In genomic region chr13:54457062-54457461, GRCm38 (mm10) we compare ENCODE assay signal across 8 mouse cellular contexts. TPM values are rescaled to one million over a fixed set of nuclear protein-coding genes. Genes with fewer than 3 reads are reported as not detected.
DNase-seq lines count a peak whose midpoint lies in the region; ATAC-seq and TF ChIP-seq lines count a peak whose summit lies in the region.

No protein-coding gene starts in this region.

- H3K27ac ChIP-seq in intestine, postnatal 0 days (ENCODE audit: low read depth, low read length) = no peak overlapping the region
- no peak overlapping the region for H3K27ac ChIP-seq in intestine, embryonic 15.5 days
- H3K27ac ChIP-seq in bone marrow macrophage, adult 2 months (ENCODE audit: insufficient read depth, low read depth, low read length) = no peak overlapping the region
- H3K27ac ChIP-seq in limb, embryonic 10.5 days = no peak overlapping the region

- WGBS in intestine, postnatal 0 days = 48% methylated on average over 2 of the region's 2 CpGs
- WGBS in intestine, embryonic 15.5 days = 73% methylated on average over 2 of the region's 2 CpGs
- WGBS in limb, embryonic 10.5 days = 75% methylated on average over 2 of the region's 2 CpGs

- H3K4me1 ChIP-seq in intestine, postnatal 0 days (replicated peaks; ENCODE audit: control insufficient read depth, insufficient read depth, low read length) = no peaks in the 10 kb centered on the region
- H3K4me1 ChIP-seq in intestine, embryonic 15.5 days (replicated peaks) = no peaks in the 10 kb centered on the region; the same call in 1 of the 2 replicates
- peaks cover 20% of the 10 kb centered on the region for H3K4me1 ChIP-seq in E14TG2a.4 (replicated peaks; ENCODE audit: low read depth, low read length)
- H3K4me1 ChIP-seq in bone marrow macrophage, adult 2 months (ENCODE audit: control insufficient read depth, insufficient read depth, low read length) = no peaks in the 10 kb centered on the region
- no peaks in the 10 kb centered on the region for H3K4me1 ChIP-seq in limb, embryonic 10.5 days

- H3K27me3 ChIP-seq in intestine, postnatal 0 days (replicated peaks; ENCODE audit: control insufficient read depth, insufficient read depth, low read length) = no peaks in the 10 kb centered on the region
- no peaks in the 10 kb centered on the region for H3K27me3 ChIP-seq in intestine, embryonic 15.5 days (replicated peaks)
- H3K27me3 ChIP-seq in E14TG2a.4 (ENCODE audit: insufficient read depth, low read length) = no peaks in the 10 kb centered on the region
- H3K27me3 ChIP-seq in limb, embryonic 10.5 days (ENCODE audit: low read depth, poor library complexity, severe bottlenecking) = no peaks in the 10 kb centered on the region

- H3K4me2 ChIP-seq in intestine, postnatal 0 days (replicated peaks; ENCODE audit: low read depth) = no peak overlapping the region
- H3K4me2 ChIP-seq in intestine, embryonic 15.5 days (replicated peaks) = no peak overlapping the region

- no peaks in the 10 kb centered on the region for H3K9me3 ChIP-seq in intestine, postnatal 0 days (ENCODE audit: control insufficient read depth)
- no peaks in the 10 kb centered on the region for H3K9me3 ChIP-seq in intestine, embryonic 15.5 days
- no peaks in the 10 kb centered on the region for H3K9me3 ChIP-seq in E14TG2a.4 (ENCODE audit: low read length)
- no peaks in the 10 kb centered on the region for H3K9me3 ChIP-seq in limb, embryonic 10.5 days (replicated peaks)

- DNase-seq in lung, postnatal 14 days = peak; percentile 10
- DNase-seq in right cerebral cortex, adult 18-20 months = no peak
- no peak for DNase-seq in heart, adult 18-20 months
- DNase-seq in limb, embryonic 10.5 days (ENCODE audit: low spot score) = no peak

- TF ChIP-seq CTCF in intestine, postnatal 0 days (IDR thresholded peaks at IDR 0.05; ENCODE audit: low read depth) = peak; percentile 75
- TF ChIP-seq CTCF in E14TG2a.4 (conservative IDR thresholded peaks at IDR 0.05; ENCODE audit: low read length) = peak; percentile 57
- 0 out of 2 replicates have a peak, but pooled peaks have one; percentile 17 for TF ChIP-seq CTCF in bone marrow macrophage, adult 2 months (IDR thresholded peaks at IDR 0.05; ENCODE audit: low read depth, low read length)

- no peak for TF ChIP-seq POLR2A in bone marrow macrophage, adult 2 months (IDR thresholded peaks at IDR 0.05; ENCODE audit: borderline replicate concordance, low read depth, low read length)

- H3K36me3 ChIP-seq in intestine, postnatal 0 days (ENCODE audit: control insufficient read depth, insufficient read depth) = peaks cover 53% of the 10 kb centered on the region
- peaks cover 37% of the 10 kb centered on the region for H3K36me3 ChIP-seq in intestine, embryonic 15.5 days
- H3K36me3 ChIP-seq in E14TG2a.4 (ENCODE audit: insufficient read depth, low read length) = peaks cover 78% of the 10 kb centered on the region
- peaks cover 91% of the 10 kb centered on the region for H3K36me3 ChIP-seq in limb, embryonic 10.5 days

- H3K4me3 ChIP-seq in intestine, postnatal 0 days (ENCODE audit: low read depth, low read length) = no peak overlapping the region
- no peak overlapping the region for H3K4me3 ChIP-seq in intestine, embryonic 15.5 days (replicated peaks)
- H3K4me3 ChIP-seq in E14TG2a.4 (replicated peaks; ENCODE audit: low read length) = no peak overlapping the region
- H3K4me3 ChIP-seq in bone marrow macrophage, adult 2 months (ENCODE audit: insufficient read depth, low read length) = no peak overlapping the region
- no peak overlapping the region for H3K4me3 ChIP-seq in limb, embryonic 10.5 days

- no peak overlapping the region for H3K9ac ChIP-seq in intestine, postnatal 0 days (ENCODE audit: low read depth, low read length)
- no peak overlapping the region for H3K9ac ChIP-seq in intestine, embryonic 15.5 days

- no peak; the same call in 1 of the 2 replicates for ATAC-seq in intestine, postnatal 0 days
- no peak for ATAC-seq in intestine, embryonic 15.5 days

RNA-seq across cellular contexts. Expression of gene Thoc3, which starts 11.6 kb away (rescaled TPM):
- 37.8 and 38.5 TPM in 2 replicates for polyA plus RNA-seq in intestine, postnatal 0 days (2015; fragmentation: Nextera tagmentation; extraction: Ambion mirVana)
- polyA plus RNA-seq in intestine, embryonic 15.5 days (2015; fragmentation: Nextera tagmentation; extraction: Ambion mirVana) = 100 and 101 TPM in 2 replicates
- polyA plus RNA-seq in bone marrow macrophage, adult 2 months (2012; ENCODE audit: insufficient read depth, insufficient read length, missing spikeins) = 18.2 and 19.6 TPM in 2 replicates
- total RNA-seq in heart, adult 18-20 months (2021) = 10 to 100 TPM; 21.4 to 21.8 TPM
- polyA plus RNA-seq in limb, embryonic 10.5 days (2016; fragmentation: Nextera tagmentation; extraction: Ambion mirVana) = 189 and 192 TPM in 2 replicates

RNA-seq across cellular contexts. Expression of gene Simc1, which starts 46.5 kb away (rescaled TPM):
- polyA plus RNA-seq in intestine, postnatal 0 days (2015; fragmentation: Nextera tagmentation; extraction: Ambion mirVana) = 2.1 and 2.2 TPM in 2 replicates
- 6.3 and 6.9 TPM in 2 replicates for polyA plus RNA-seq in intestine, embryonic 15.5 days (2015; fragmentation: Nextera tagmentation; extraction: Ambion mirVana)
- polyA plus RNA-seq in bone marrow macrophage, adult 2 months (2012; ENCODE audit: insufficient read depth, insufficient read length, missing spikeins) = 3.6 and 4.3 TPM in 2 replicates
- total RNA-seq in heart, adult 18-20 months (2021) = 1 to 10 TPM; 1.5 to 3.4 TPM
- polyA plus RNA-seq in limb, embryonic 10.5 days (2016; fragmentation: Nextera tagmentation; extraction: Ambion mirVana) = 20.6 and 21.1 TPM in 2 replicates

Comparison
In these comparisons a context has a peak if more than half of its experiments do, and no peak if none do; other contexts are left out.
1. CTCF ChIP-seq: peak in every context shown above with its lines; median percentile 75 in intestine, postnatal 0 days; 57 in E14TG2a.4; 17 in bone marrow macrophage, adult 2 months.